Mouse (Mus musculus) heart, adult 2 months (tissue): ENCODE data around the gene Lsp1.

ENCODE experiments used
- CTCF ChIP-seq: fragments of 200-600 bp; IDR thresholded peaks from 2 replicates; pipeline ENCODE4 v1.8.1; 2022; ENCODE audit warnings: antibody characterized with exemption, mild to moderate bottlenecking, moderate library complexity
- EP300 ChIP-seq: fragments of 200-500 bp; IDR thresholded peaks from 2 replicates; pipeline ENCODE4 v1.6.1; 2011; ENCODE audit warnings: low read depth, low read length, control low read depth; ENCODE audit not compliant: insufficient read depth

GRCm38 (mm10) chr7:142471414-142471861 lies 10.8 kb downstream of the Lsp1 start:
- TF ChIP-seq CTCF (no peak), EP300 (no peak)
